Mouse (Mus musculus) liver, embryonic 13.5 days (tissue): ENCODE data around the gene Ppp4r4. TPM values are rescaled to one million over a fixed set of nuclear protein-coding genes. Genes with fewer than 3 reads are reported as not detected.

Source experiments
- ATAC-seq: fragments of 200-750 bp; cut with Nextera tagmentation; 2 replicates; pipeline ENCODE4 v1.8.0; 2017; ENCODE audit warnings: low read depth, mild to moderate bottlenecking, moderate number of reproducible peaks, moderate library complexity
- DNase-seq: peaks from one replicate; pipeline ENCODE4 v3.0.0; 2022
- H3K27ac ChIP-seq: fragments of 300-500 bp; sonication (generic); 2 replicates; pipeline ENCODE4 v1.5.1; 2015; ENCODE audit warnings: moderate library complexity, mild to moderate bottlenecking, inconsistent platforms
- H3K27me3 ChIP-seq: fragments of 300-500 bp; sonication (generic); 2 replicates; pipeline ENCODE4 v1.6.1; 2015; ENCODE audit warnings: mild to moderate bottlenecking, inconsistent platforms
- H3K36me3 ChIP-seq: fragments of 300-500 bp; sonication (generic); 2 replicates; pipeline ENCODE4 v1.6.1; 2015; ENCODE audit warnings: mild to moderate bottlenecking, inconsistent platforms
- H3K4me1 ChIP-seq: fragments of 300-500 bp; sonication (generic); replicated peaks from 2 replicates; pipeline ENCODE4 v1.6.1; 2015; ENCODE audit warnings: inconsistent platforms
- H3K4me2 ChIP-seq: fragments of 300-500 bp; sonication (generic); 2 replicates; pipeline ENCODE4 v1.6.1; 2015; ENCODE audit warnings: inconsistent platforms, mild to moderate bottlenecking, moderate library complexity
- H3K4me3 ChIP-seq: fragments of 300-500 bp; sonication (generic); replicated peaks from 2 replicates; pipeline ENCODE4 v1.5.1; 2015; ENCODE audit warnings: mild to moderate bottlenecking, inconsistent platforms
- H3K9ac ChIP-seq: fragments of 300-500 bp; sonication (generic); 2 replicates; pipeline ENCODE4 v1.6.1; 2015; ENCODE audit warnings: mild to moderate bottlenecking, inconsistent platforms
- H3K9me3 ChIP-seq: fragments of 300-500 bp; sonication (generic); replicated peaks from 2 replicates; pipeline ENCODE4 v1.6.1; 2016; ENCODE audit warnings: inconsistent platforms
- WGBS: fragments of 180-500 bp; shearing (Covaris S2); methylation state at CpG from one replicate; pipeline ENCODE4 v1.1.7; 2015; ENCODE audit not compliant: insufficient replicate concordance; 5-methylcytosine and 5-hydroxymethylcytosine counted together
- polyA plus RNA-seq: library from polyadenylated mRNA; unstranded; fragments of >200 nt; fragmentation: Nextera tagmentation; extraction: Ambion mirVana; gene quantifications from 2 replicates; pipeline ENCODE4 v1.2.1, GENCODE M21; 2015

The Ppp4r4 gene
- polyA plus RNA-seq, 1 experiment from 2014 or later, result 1.1 TPM

- 57% methylated on average over 4 of the region's 4 CpGs for WGBS
- no peak for DNase-seq
- no peak overlapping the region for H3K9ac ChIP-seq
Observed at GRCm38 (mm10) chr12:103540429-103540828, 8.3 kb downstream of the Ppp4r4 start.

DNA sequence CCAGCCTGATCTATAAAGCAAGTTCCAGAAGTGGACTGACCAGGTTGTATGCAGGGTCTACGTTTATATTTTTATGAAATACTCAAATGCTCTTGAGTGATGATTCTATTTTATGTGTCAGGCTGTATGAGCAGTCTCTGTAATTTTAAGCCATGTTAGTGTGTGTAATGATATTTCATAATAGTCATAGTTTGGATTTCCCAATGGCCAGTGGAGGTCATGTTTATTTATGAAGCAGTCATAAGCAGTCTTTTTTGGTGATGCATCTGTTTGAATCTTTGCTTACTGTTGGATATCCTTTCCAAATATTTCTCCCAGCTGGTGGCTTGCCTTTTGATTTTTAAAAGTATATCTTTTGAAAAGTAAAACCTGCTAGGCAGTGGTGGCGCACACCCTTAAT lies 11.3 kb downstream of the Ppp4r4 start:
- ATAC-seq (no peak), DNase-seq (no peak)
- Histone ChIP-seq H3K9ac (no peak overlapping the region), H3K4me1 (no peaks in the 10 kb centered on the region), H3K4me3 (no peak overlapping the region), H3K4me2 (no peak overlapping the region), H3K27ac (no peak overlapping the region), H3K36me3 (no peaks in the 10 kb centered on the region), H3K27me3 (no peaks in the 10 kb centered on the region), H3K9me3 (no peaks in the 10 kb centered on the region)
- WGBS, result 58% methylated on average over 2 of the region's 2 CpGs

More at GRCm38 (mm10) chr12:103540429-103540828, 8.3 kb downstream of the Ppp4r4 start:
- Histone ChIP-seq H3K36me3 (no peaks in the 10 kb centered on the region), H3K4me1 (no peaks in the 10 kb centered on the region), H3K9me3 (no peaks in the 10 kb centered on the region), H3K4me2 (no peak overlapping the region), H3K4me3 (no peak overlapping the region), H3K27ac (no peak overlapping the region), H3K27me3 (no peaks in the 10 kb centered on the region)
- no peak for ATAC-seq

- Histone ChIP-seq H3K4me1 (0 out of 2 replicates have a peak, but pooled peaks cover 7% of the 10 kb centered on the region), H3K36me3 (no peaks in the 10 kb centered on the region), H3K9me3 (no peaks in the 10 kb centered on the region), H3K27ac (no peak overlapping the region), H3K27me3 (no peaks in the 10 kb centered on the region), H3K9ac (no peak overlapping the region), H3K4me3 (no peak overlapping the region), H3K4me2 (no peak overlapping the region)
- DNase-seq (no peak), ATAC-seq (no peak)
- 8% methylated on average over 3 of the region's 3 CpGs for WGBS
Observed at GRCm38 (mm10) chr12:103544213-103544612, 12.1 kb downstream of the Ppp4r4 start.

- 32% methylated on average over 2 of the region's 2 CpGs for WGBS
- no peak for ATAC-seq
- Histone ChIP-seq H3K36me3 (no peaks in the 10 kb centered on the region), H3K27ac (no peak overlapping the region), H3K27me3 (no peaks in the 10 kb centered on the region), H3K4me3 (no peak overlapping the region), H3K9me3 (no peaks in the 10 kb centered on the region), H3K9ac (no peak overlapping the region), H3K4me2 (no peak overlapping the region), H3K4me1 (0 out of 2 replicates have a peak, but pooled peaks cover 7% of the 10 kb centered on the region)
- no peak for DNase-seq
Observed at GRCm38 (mm10) chr12:103547438-103547837, 15.4 kb downstream of the Ppp4r4 start.

DNA sequence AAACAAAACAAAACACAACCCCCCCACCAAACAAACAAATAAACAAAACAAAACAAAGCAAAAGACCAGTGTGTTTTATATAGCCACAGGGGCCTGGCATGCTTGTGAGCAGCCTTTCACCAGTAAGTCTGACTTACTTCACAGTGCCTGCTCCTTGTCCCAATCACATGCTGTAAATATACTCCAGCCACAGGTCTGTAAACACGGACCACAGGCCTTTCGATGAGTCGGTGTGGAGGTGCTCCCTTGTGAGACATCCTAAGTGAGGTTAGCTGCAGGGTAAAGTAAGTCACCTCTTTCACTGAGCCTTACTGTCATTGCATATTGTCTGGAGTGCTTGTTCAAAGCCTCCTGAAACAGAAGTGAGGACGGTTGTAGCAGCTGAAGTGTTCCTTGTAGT lies 16.4 kb downstream of the Ppp4r4 start:
- WGBS, result 70% methylated on average over 4 of the region's 4 CpGs

DNA sequence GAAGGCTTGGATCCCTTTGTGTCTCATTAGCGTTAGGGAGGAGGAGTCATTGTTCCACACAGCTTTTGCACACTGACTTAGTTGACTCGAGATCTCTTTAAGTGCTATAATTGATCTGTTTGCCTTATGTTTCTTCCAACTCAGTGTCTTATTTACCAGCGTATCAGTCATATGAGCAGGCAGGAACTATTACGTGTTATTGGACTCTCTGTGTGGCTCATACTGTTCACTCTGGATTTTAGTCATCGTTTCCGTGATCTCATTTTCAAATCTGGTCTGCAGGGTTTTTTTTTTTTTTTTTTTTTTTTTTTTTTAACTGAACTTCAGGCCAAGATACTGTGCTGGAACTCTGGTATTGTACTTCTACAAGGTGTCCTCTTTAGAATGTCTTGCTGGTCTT lies 18.0 kb downstream of the Ppp4r4 start:
- ATAC-seq, result no peak
- Histone ChIP-seq H3K9me3 (no peaks in the 10 kb centered on the region), H3K9ac (no peak overlapping the region), H3K4me3 (no peak overlapping the region), H3K27me3 (no peaks in the 10 kb centered on the region), H3K36me3 (no peaks in the 10 kb centered on the region), H3K4me2 (no peak overlapping the region), H3K4me1 (0 out of 2 replicates have a peak, but pooled peaks cover 7% of the 10 kb centered on the region), H3K27ac (no peak overlapping the region)
- 59% methylated on average over 6 of the region's 6 CpGs for WGBS
- DNase-seq, result no peak

More for the DNA sequence above, 16.4 kb downstream of the Ppp4r4 start:
- Histone ChIP-seq H3K27me3 (no peaks in the 10 kb centered on the region), H3K4me3 (no peak overlapping the region), H3K27ac (no peak overlapping the region; the same call in 1 of the 2 replicates), H3K36me3 (no peaks in the 10 kb centered on the region), H3K9me3 (no peaks in the 10 kb centered on the region), H3K4me2 (no peak overlapping the region), H3K9ac (no peak overlapping the region), H3K4me1 (0 out of 2 replicates have a peak, but pooled peaks cover 7% of the 10 kb centered on the region)
- ATAC-seq (no peak), DNase-seq (no peak)

GRCm38 (mm10) chr12:103551422-103551821 lies 19.3 kb downstream of the Ppp4r4 start:
- Histone ChIP-seq H3K4me3 (no peak overlapping the region), H3K4me2 (no peak overlapping the region), H3K36me3 (no peaks in the 10 kb centered on the region), H3K4me1 (0 out of 2 replicates have a peak, but pooled peaks cover 7% of the 10 kb centered on the region), H3K9me3 (no peaks in the 10 kb centered on the region), H3K9ac (no peak overlapping the region), H3K27ac (0 out of 2 replicates have a peak overlapping the region, but pooled peaks have one; percentile 21), H3K27me3 (no peaks in the 10 kb centered on the region)
- ATAC-seq, result peak; percentile 62; the same call in 1 of the 2 replicates
- 47% methylated on average over 4 of the region's 4 CpGs for WGBS
- DNase-seq, result no peak

- Histone ChIP-seq H3K4me3 (no peak overlapping the region), H3K27me3 (no peaks in the 10 kb centered on the region), H3K4me2 (no peak overlapping the region), H3K9ac (no peak overlapping the region), H3K9me3 (no peaks in the 10 kb centered on the region), H3K4me1 (0 out of 2 replicates have a peak, but pooled peaks cover 7% of the 10 kb centered on the region), H3K36me3 (no peaks in the 10 kb centered on the region), H3K27ac (peak overlapping the region; percentile 43; the same call in 1 of the 2 replicates)
- ATAC-seq (peak; percentile 61), DNase-seq (no peak)
- 40% methylated on average over 2 of the region's 2 CpGs for WGBS
Observed at GRCm38 (mm10) chr12:103552506-103552905, 20.4 kb downstream of the Ppp4r4 start.

DNA sequence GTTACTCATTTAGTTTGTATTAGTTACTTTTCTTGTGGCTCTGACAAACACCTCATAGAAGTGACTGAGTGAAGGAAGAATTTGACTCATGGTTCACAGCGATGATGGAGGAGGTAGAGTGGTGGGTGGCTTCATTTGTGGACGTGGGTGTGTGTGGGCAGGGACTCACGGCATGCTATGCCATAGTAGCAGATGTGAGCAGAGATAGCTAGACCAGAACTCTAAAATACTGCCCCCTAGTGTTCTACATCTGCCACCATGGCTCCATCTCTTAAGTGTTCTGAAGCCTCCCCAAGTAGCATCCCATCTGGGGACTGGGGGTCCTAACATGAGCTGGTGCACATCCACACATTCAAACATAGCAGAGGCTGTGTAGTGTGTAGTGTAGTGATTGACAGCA lies 21.4 kb downstream of the Ppp4r4 start:
- DNase-seq (no peak), ATAC-seq (no peak)
- H3K27ac ChIP-seq, result no peak overlapping the region
- H3K4me2 ChIP-seq, result no peak overlapping the region
- H3K9me3 ChIP-seq, result no peaks in the 10 kb centered on the region
- 0 out of 2 replicates have a peak, but pooled peaks cover 6% of the 10 kb centered on the region for H3K4me1 ChIP-seq
- H3K4me3 ChIP-seq, result no peak overlapping the region
- no peaks in the 10 kb centered on the region for H3K27me3 ChIP-seq
- WGBS, result 34% methylated on average over 3 of the region's 3 CpGs
- H3K9ac ChIP-seq, result no peak overlapping the region
- H3K36me3 ChIP-seq, result no peaks in the 10 kb centered on the region

GRCm38 (mm10) chr12:103556856-103557255 lies 24.8 kb downstream of the Ppp4r4 start:
- Histone ChIP-seq H3K9me3 (no peaks in the 10 kb centered on the region), H3K27me3 (no peaks in the 10 kb centered on the region), H3K4me1 (no peaks in the 10 kb centered on the region), H3K4me3 (no peak overlapping the region), H3K36me3 (no peaks in the 10 kb centered on the region), H3K9ac (no peak overlapping the region), H3K27ac (no peak overlapping the region), H3K4me2 (no peak overlapping the region)
- ATAC-seq, result no peak
- no peak for DNase-seq
- WGBS, result 67% methylated on average over 5 of the region's 5 CpGs

- Histone ChIP-seq H3K27me3 (no peaks in the 10 kb centered on the region), H3K4me2 (no peak overlapping the region), H3K9ac (no peak overlapping the region), H3K4me3 (no peak overlapping the region), H3K9me3 (no peaks in the 10 kb centered on the region), H3K36me3 (no peaks in the 10 kb centered on the region), H3K27ac (no peak overlapping the region), H3K4me1 (no peaks in the 10 kb centered on the region)
- ATAC-seq (no peak), DNase-seq (no peak)
- WGBS, result 37% methylated on average over 1 of the region's 1 CpGs
Observed at GRCm38 (mm10) chr12:103564726-103565125, 32.6 kb downstream of the Ppp4r4 start.

DNA sequence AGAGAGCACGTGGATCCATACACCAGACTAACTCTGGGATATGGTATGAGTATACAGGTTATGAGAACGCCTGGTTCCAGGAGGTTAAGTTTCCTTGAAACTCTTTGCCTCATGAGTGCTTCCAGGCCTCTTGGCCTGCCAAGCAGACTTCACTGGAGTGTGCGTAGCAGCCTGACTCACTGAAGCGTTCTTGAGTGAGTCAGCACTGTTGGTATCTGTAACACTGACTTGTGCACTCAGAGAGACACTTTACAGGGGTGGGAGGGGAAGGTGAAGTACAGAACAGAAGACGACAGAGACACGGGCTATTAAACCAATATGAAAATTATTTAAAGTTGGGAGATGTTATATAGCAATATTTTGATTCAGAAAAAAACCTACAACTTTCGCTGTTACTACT lies 33.1 kb downstream of the Ppp4r4 start:
- H3K36me3 ChIP-seq, result no peaks in the 10 kb centered on the region
- WGBS, result 46% methylated on average over 7 of the region's 7 CpGs
- no peak overlapping the region for H3K4me2 ChIP-seq
- no peak overlapping the region for H3K9ac ChIP-seq
- H3K27ac ChIP-seq, result no peak overlapping the region
- ATAC-seq (no peak), DNase-seq (no peak)
- no peaks in the 10 kb centered on the region for H3K4me1 ChIP-seq
- no peaks in the 10 kb centered on the region for H3K27me3 ChIP-seq
- no peak overlapping the region for H3K4me3 ChIP-seq
- no peaks in the 10 kb centered on the region for H3K9me3 ChIP-seq
